Mouse (Mus musculus): Measurements from ENCODE around the gene Vsig8.

- TF ChIP-seq CTCF (IDR thresholded peaks at IDR 0.05; ENCODE audit: control insufficient read depth, insufficient read depth, insufficient read length): no peak
- TF ChIP-seq MYOG (IDR thresholded peaks at IDR 0.05; ENCODE audit: control insufficient read depth, extremely low read depth, insufficient read length): no peak
- TF ChIP-seq CEBPB (IDR thresholded peaks at IDR 0.05; ENCODE audit: low read depth): no peak
- no peak for TF ChIP-seq USF1 (IDR thresholded peaks at IDR 0.05; ENCODE audit: low read depth)
Observed at GRCm38 (mm10) chr1:172527431-172527830, 28.3 kb upstream of the Vsig8 start.
